Comparison of ENCODE assay signal across 1 mouse cellular context in the genomic region with DNA sequence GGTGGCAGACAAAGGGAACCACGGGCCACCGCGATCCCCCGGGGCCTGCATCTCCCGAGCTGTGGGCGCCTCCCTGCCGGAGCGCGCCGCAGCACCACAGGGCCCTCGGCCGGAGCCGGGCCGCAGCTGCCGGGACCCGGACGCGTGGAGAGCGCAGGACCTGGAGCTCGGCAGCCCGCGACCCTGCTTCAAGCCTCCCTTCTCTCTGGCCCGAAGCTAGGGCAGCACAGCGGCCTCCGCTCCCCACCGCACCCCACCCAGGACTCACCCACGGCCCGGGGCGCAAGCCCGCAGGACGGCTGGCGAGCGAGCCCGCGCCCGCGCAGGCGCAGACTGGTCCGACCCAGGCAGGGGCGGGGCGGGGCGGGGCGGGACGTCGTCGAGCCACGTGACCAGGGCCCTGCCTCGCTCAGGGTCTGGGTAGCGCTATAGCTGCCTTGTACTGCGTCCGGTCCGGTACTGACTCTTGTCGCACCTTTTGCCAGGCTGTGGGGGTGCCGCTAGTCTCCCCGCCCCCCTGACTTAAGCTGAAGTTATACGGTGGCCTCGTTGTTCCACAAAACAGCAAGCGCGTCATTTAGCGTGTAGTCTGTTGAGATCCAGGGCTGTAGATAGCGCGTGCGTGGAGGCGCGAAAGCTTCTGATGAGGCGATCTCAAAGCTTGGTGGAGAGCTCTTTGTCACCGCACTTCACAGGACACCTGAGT.
TF ChIP-seq lines count a peak whose summit lies in the region.

A gene (minus strand): TSS at position 340 of the 706 bp plus-strand sequence.

TF ChIP-seq in CH12.LX, 34 proteins besides CTCF, POLR2A, EP300 and RAD21 (continued from another document):
- TF ChIP-seq SMC3 (IDR thresholded peaks at IDR 0.05; ENCODE audit: low read depth, low read length): no peak
- no peak for TF ChIP-seq PAX5 (IDR thresholded peaks at IDR 0.05; ENCODE audit: low read length)
- no peak for TF ChIP-seq POLR2AphosphoS2 (IDR thresholded peaks at IDR 0.05; ENCODE audit: low read depth, low read length)
- TF ChIP-seq TBP (conservative IDR thresholded peaks at IDR 0.05; ENCODE audit: low read depth, low read length): no peak
- TF ChIP-seq SIN3A (IDR thresholded peaks at IDR 0.05; ENCODE audit: low read length): no peak; the same call in 1 of the 2 replicates
- TF ChIP-seq MYC (IDR thresholded peaks at IDR 0.05; ENCODE audit: low read depth, low read length): 0 out of 2 replicates have a peak, but pooled peaks have one; percentile 27
- TF ChIP-seq NRF1 (IDR thresholded peaks at IDR 0.05; ENCODE audit: low read depth, low read length): peak; percentile 86
- peak; percentile 25; the same call in 1 of the 2 replicates for TF ChIP-seq MEF2A (IDR thresholded peaks at IDR 0.05; ENCODE audit: borderline replicate concordance, low read depth, low read length)
- peak; percentile 61; the same call in 1 of the 2 replicates for TF ChIP-seq KAT2A (IDR thresholded peaks at IDR 0.05; ENCODE audit: insufficient replicate concordance, low read length)
- peak; percentile 70; the same call in 1 of the 2 replicates for TF ChIP-seq CHD2 (IDR thresholded peaks at IDR 0.05; ENCODE audit: low read length)
- peak; percentile 60 for TF ChIP-seq ELF1 (IDR thresholded peaks at IDR 0.05; ENCODE audit: low read depth, low read length)
- TF ChIP-seq MXI1 (IDR thresholded peaks at IDR 0.05; ENCODE audit: low read depth, low read length): peak; percentile 75; the same call in 1 of the 2 replicates
- no peak for TF ChIP-seq ZKSCAN1 (IDR thresholded peaks at IDR 0.05; ENCODE audit: borderline replicate concordance, low read depth, low read length)
- TF ChIP-seq IRF4 (IDR thresholded peaks at IDR 0.05; ENCODE audit: low read depth, low read length): peak; percentile 46; the same call in 1 of the 2 replicates
- TF ChIP-seq ZNF384 (IDR thresholded peaks at IDR 0.05; ENCODE audit: low read depth, low read length): no peak
- peak; percentile 94 for TF ChIP-seq USF1 (IDR thresholded peaks at IDR 0.05; ENCODE audit: low read depth, low read length)
- TF ChIP-seq MAFK (IDR thresholded peaks at IDR 0.05; ENCODE audit: insufficient replicate concordance, low read length): no peak
- peak; percentile 72 for TF ChIP-seq ZMIZ1 (IDR thresholded peaks at IDR 0.05; ENCODE audit: low read depth, low read length)
- peak; percentile 82 for TF ChIP-seq HCFC1 (IDR thresholded peaks at IDR 0.05; ENCODE audit: low read depth, low read length)
- peak; percentile 84 for TF ChIP-seq MAX (IDR thresholded peaks at IDR 0.05; ENCODE audit: low read length)
- TF ChIP-seq NELFE (IDR thresholded peaks at IDR 0.05; ENCODE audit: low read depth, low read length): peak; percentile 85
- TF ChIP-seq CHD1 (IDR thresholded peaks at IDR 0.05; ENCODE audit: low read depth, low read length): no peak
- TF ChIP-seq BHLHE40 (IDR thresholded peaks at IDR 0.05; ENCODE audit: low read depth, low read length): peak; percentile 62
- no peak for TF ChIP-seq RCOR1 (conservative IDR thresholded peaks at IDR 0.05; ENCODE audit: low read depth, low read length)
- no peak for TF ChIP-seq E2F4 (IDR thresholded peaks at IDR 0.05; ENCODE audit: insufficient replicate concordance, low read depth, low read length)
- peak; percentile 55 for TF ChIP-seq ETS1 (conservative IDR thresholded peaks at IDR 0.05; ENCODE audit: low read depth, low read length)
